Mouse (Mus musculus) olfactory bulb, adult 2 months (tissue): Measurements from ENCODE around the gene Rnf152. TPM values are rescaled to one million over a fixed set of nuclear protein-coding genes. Genes with fewer than 3 reads are reported as not detected.

Source experiments
- H3K27ac ChIP-seq: fragments of 200-500 bp; 2 replicates; pipeline ENCODE4 v1.5.1; 2012; ENCODE audit warnings: low read depth, low read length; ENCODE audit not compliant: insufficient read depth
- H3K4me1 ChIP-seq: fragments of 200-500 bp; 2 replicates; pipeline ENCODE4 v1.6.1; 2012; ENCODE audit warnings: low read length; ENCODE audit not compliant: control insufficient read depth, insufficient read depth
- H3K4me3 ChIP-seq: fragments of 200-500 bp; 2 replicates; pipeline ENCODE4 v1.5.1; 2012; ENCODE audit warnings: mild to moderate bottlenecking, low read depth, low read length, moderate library complexity; ENCODE audit not compliant: insufficient read depth
- CTCF ChIP-seq: fragments of 200-500 bp; IDR thresholded peaks from 2 replicates; pipeline ENCODE4 v1.5.1; 2012; ENCODE audit warnings: low read depth, mild to moderate bottlenecking, low read length, moderate library complexity; ENCODE audit not compliant: insufficient read depth
- POLR2A ChIP-seq: fragments of 200-500 bp; IDR thresholded peaks from 2 replicates; pipeline ENCODE4 v1.6.1; 2012; ENCODE audit warnings: mild to moderate bottlenecking, low read depth, low read length, moderate library complexity; ENCODE audit not compliant: insufficient read depth
- WGBS: fragments of 180-500 bp; shearing (Covaris S2); methylation state at CpG from one replicate; pipeline ENCODE4 v1.1.7; 2018; 5-methylcytosine and 5-hydroxymethylcytosine counted together
- polyA plus RNA-seq: library from polyadenylated mRNA; stranded (reverse); fragments of >200 nt; gene quantifications from 2 replicates; pipeline ENCODE4 v1.2.4, GENCODE M21; 2012; ENCODE audit warnings: low replicate concordance; ENCODE audit not compliant: missing spikeins, insufficient read depth, insufficient read length

The Rnf152 gene
- polyA plus RNA-seq, 1 experiment, result not detected

- no peaks in the 10 kb centered on the region for H3K4me1 ChIP-seq
- WGBS, result 25% methylated on average over 2 of the region's 2 CpGs
- no peak overlapping the region for H3K27ac ChIP-seq
- no peak for TF ChIP-seq CTCF
- TF ChIP-seq POLR2A, result no peak
- no peak overlapping the region for H3K4me3 ChIP-seq
Observed at GRCm38 (mm10) chr1:105246651-105247050, 109.9 kb downstream of the Rnf152 start.

- no peak for TF ChIP-seq POLR2A
- TF ChIP-seq CTCF, result no peak
- Histone ChIP-seq H3K27ac (no peak overlapping the region), H3K4me3 (no peak overlapping the region), H3K4me1 (no peaks in the 10 kb centered on the region)
- 28% methylated on average over 3 of the region's 3 CpGs for WGBS
Observed at GRCm38 (mm10) chr1:105246075-105246574, 110.4 kb downstream of the Rnf152 start.

GRCm38 (mm10) chr1:105243359-105244142 is 113.0 kb downstream of the Rnf152 start:
- WGBS, result 46% methylated on average over 6 of the region's 6 CpGs
- TF ChIP-seq CTCF (no peak), POLR2A (no peak)
- H3K4me1 ChIP-seq, result no peaks in the 10 kb centered on the region
- H3K27ac ChIP-seq, result no peak overlapping the region
- H3K4me3 ChIP-seq, result no peak overlapping the region

GRCm38 (mm10) chr1:105240185-105240584 is 116.3 kb downstream of the Rnf152 start:
- Histone ChIP-seq H3K4me1 (no peaks in the 10 kb centered on the region), H3K27ac (no peak overlapping the region), H3K4me3 (no peak overlapping the region)
- TF ChIP-seq CTCF (no peak), POLR2A (no peak)
